Mouse (Mus musculus) bone marrow macrophage, adult 2 months (primary cell): ENCODE measurements at regions not wholly inside any gene's neighbourhood (a gene's known extent, or its start where the extent isn't known, plus 50 kb on each side); places are given as distances from the start of the nearest gene placed in this dataset.

Experiments
- CTCF ChIP-seq: IDR thresholded peaks from 2 replicates; pipeline ENCODE4 v1.5.1; 2012; ENCODE audit warnings: low read depth, mild to moderate bottlenecking, low read length, moderate library complexity
- POLR2A ChIP-seq: IDR thresholded peaks from 2 replicates; pipeline ENCODE4 v1.6.1; 2012; ENCODE audit warnings: mild to moderate bottlenecking, low read depth, low read length, borderline replicate concordance

DNA sequence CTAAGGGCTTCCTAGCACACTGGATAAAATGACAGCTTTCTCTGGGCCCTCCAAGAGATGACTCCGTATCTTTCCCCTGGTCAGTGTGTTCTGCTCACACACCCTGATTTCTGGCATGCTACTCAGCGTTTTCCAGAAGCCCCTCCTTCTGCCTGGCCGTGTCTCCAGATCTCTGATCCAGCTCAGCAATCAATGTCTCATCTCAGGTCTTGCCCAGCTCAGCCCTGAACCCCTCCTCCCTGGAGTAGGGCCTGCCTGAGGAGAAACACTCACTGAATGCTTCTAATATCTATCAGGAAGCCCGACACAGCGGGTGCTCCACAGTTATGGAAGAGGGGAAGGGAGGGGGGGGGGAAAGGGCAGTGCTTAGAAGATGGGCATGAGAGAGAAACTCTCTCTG, 101.9 kb upstream of the 1700021F07Rik start:
- TF ChIP-seq POLR2A (no peak), CTCF (no peak)
